Mouse (Mus musculus): ENCODE measurements around the gene Grik4. TPM values are rescaled to one million over a fixed set of nuclear protein-coding genes. Genes with fewer than 3 reads are reported as not detected.

Gene Grik4
- total RNA-seq, 1 experiment: 0.22 TPM

GRCm38 (mm10) chr9:42702231-42703132 lies 241.8 kb downstream of the Grik4 start:
- Histone ChIP-seq H3K4me3 (ENCODE audit: insufficient read depth in 1 of 2, low read depth in 1 of 2, low read length in 2 of 2, poor library complexity in 1 of 2, severe bottlenecking in 1 of 2) (no peak overlapping the region), H3K9ac (ENCODE audit: insufficient read depth, low read depth, low read length, poor library complexity, severe bottlenecking) (no peak overlapping the region), H3K36me3 (ENCODE audit: control insufficient read depth, insufficient read depth, low read length, poor library complexity, severe bottlenecking) (no peaks in the 10 kb centered on the region), H3K4me1 (ENCODE audit: control insufficient read depth in 2 of 2, insufficient read depth in 2 of 2, low read length in 2 of 2, poor library complexity in 1 of 2) (no peaks in the 10 kb centered on the region), H3K9me3 (ENCODE audit: control insufficient read depth, insufficient read depth, low read depth, low read length) (no peaks in the 10 kb centered on the region), H3K27ac (ENCODE audit: insufficient read depth, low read depth, low read length, poor library complexity, severe bottlenecking) (no peak overlapping the region)
- no peak for DNase-seq (ENCODE audit: low read depth, low spot score)
- no peak for TF ChIP-seq MAFK (IDR thresholded peaks at IDR 0.05; ENCODE audit: insufficient read depth, low read depth, low read length)
- in situ Hi-C loops (cut with MboI; ENCODE audit: low sequenced_read_pairs in 2 of 2, unreplicated experiment in 2 of 2): no loop called here

DNA sequence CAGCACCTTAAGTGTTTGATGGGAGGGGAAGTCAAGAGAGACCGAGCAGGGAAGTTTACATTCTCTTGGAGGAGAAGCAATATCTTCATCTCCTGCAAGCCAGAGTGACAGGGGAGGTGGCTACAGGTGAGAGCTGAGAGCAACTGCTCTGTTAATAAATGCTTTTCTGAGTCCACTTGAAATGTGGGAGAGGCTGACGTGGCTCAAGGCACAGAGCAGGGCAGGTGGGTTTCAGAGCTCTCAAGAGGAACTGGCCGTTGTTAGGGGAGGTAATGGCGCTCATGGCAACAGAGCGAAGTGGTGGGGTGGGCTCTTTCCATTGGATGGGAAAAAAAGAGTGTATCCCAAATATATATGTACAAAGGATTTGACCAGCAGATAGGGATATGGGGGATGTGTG lies 242.6 kb downstream of the Grik4 start:
- TF ChIP-seq ZNF384 (IDR thresholded peaks at IDR 0.05; ENCODE audit: low read depth, low read length) (no peak), ZC3H11A (IDR thresholded peaks at IDR 0.05; ENCODE audit: borderline replicate concordance, low read depth, low read length) (no peak), MAFK (IDR thresholded peaks at IDR 0.05; ENCODE audit: insufficient read depth, low read depth, low read length) (no peak), CHD2 (IDR thresholded peaks at IDR 0.05; ENCODE audit: low read depth, low read length) (no peak), HCFC1 (IDR thresholded peaks at IDR 0.05; ENCODE audit: borderline replicate concordance, insufficient read depth, low read length) (no peak)
- in situ Hi-C loops (cut with MboI; ENCODE audit: low sequenced_read_pairs in 2 of 2, unreplicated experiment in 2 of 2): no loop called here
- no peak overlapping the region for H3K4me3 ChIP-seq (ENCODE audit: insufficient read depth in 1 of 2, low read depth in 1 of 2, low read length in 2 of 2, poor library complexity in 1 of 2, severe bottlenecking in 1 of 2)
- no peak overlapping the region for H3K9ac ChIP-seq (ENCODE audit: insufficient read depth, low read depth, low read length, poor library complexity, severe bottlenecking)
- no peaks in the 10 kb centered on the region for H3K4me1 ChIP-seq (ENCODE audit: control insufficient read depth in 2 of 2, insufficient read depth in 2 of 2, low read length in 2 of 2, poor library complexity in 1 of 2)
- H3K36me3 ChIP-seq (ENCODE audit: control insufficient read depth, insufficient read depth, low read length, poor library complexity, severe bottlenecking): no peaks in the 10 kb centered on the region
- DNase-seq (ENCODE audit: low read depth, low spot score): no peak
- H3K27ac ChIP-seq (ENCODE audit: insufficient read depth, low read depth, low read length, poor library complexity, severe bottlenecking): no peak overlapping the region
- no peaks in the 10 kb centered on the region for H3K9me3 ChIP-seq (ENCODE audit: control insufficient read depth, insufficient read depth, low read depth, low read length)

GRCm38 (mm10) chr9:42693024-42693423 lies 251.3 kb downstream of the Grik4 start:
- DNase-seq (ENCODE audit: low read depth, low spot score): no peak
- TF ChIP-seq ZNF384 (IDR thresholded peaks at IDR 0.05; ENCODE audit: low read depth, low read length) (no peak), MAFK (IDR thresholded peaks at IDR 0.05; ENCODE audit: insufficient read depth, low read depth, low read length) (no peak), CHD2 (IDR thresholded peaks at IDR 0.05; ENCODE audit: low read depth, low read length) (no peak), HCFC1 (IDR thresholded peaks at IDR 0.05; ENCODE audit: borderline replicate concordance, insufficient read depth, low read length) (no peak), ZC3H11A (IDR thresholded peaks at IDR 0.05; ENCODE audit: borderline replicate concordance, low read depth, low read length) (no peak)
- Histone ChIP-seq H3K4me1 (ENCODE audit: control insufficient read depth in 2 of 2, insufficient read depth in 2 of 2, low read length in 2 of 2, poor library complexity in 1 of 2) (no peaks in the 10 kb centered on the region; a peak in 1 of 4 replicates), H3K27ac (ENCODE audit: insufficient read depth, low read depth, low read length, poor library complexity, severe bottlenecking) (no peak overlapping the region), H3K9me3 (ENCODE audit: control insufficient read depth, insufficient read depth, low read depth, low read length) (no peaks in the 10 kb centered on the region), H3K4me3 (ENCODE audit: insufficient read depth in 1 of 2, low read depth in 1 of 2, low read length in 2 of 2, poor library complexity in 1 of 2, severe bottlenecking in 1 of 2) (no peak overlapping the region), H3K36me3 (ENCODE audit: control insufficient read depth, insufficient read depth, low read length, poor library complexity, severe bottlenecking) (no peaks in the 10 kb centered on the region), H3K9ac (ENCODE audit: insufficient read depth, low read depth, low read length, poor library complexity, severe bottlenecking) (no peak overlapping the region)
- in situ Hi-C loops (cut with MboI; ENCODE audit: low sequenced_read_pairs in 2 of 2, unreplicated experiment in 2 of 2): no loop called here

- Histone ChIP-seq H3K27ac (ENCODE audit: insufficient read depth, low read depth, low read length, poor library complexity, severe bottlenecking) (no peak overlapping the region), H3K4me3 (ENCODE audit: insufficient read depth in 1 of 2, low read depth in 1 of 2, low read length in 2 of 2, poor library complexity in 1 of 2, severe bottlenecking in 1 of 2) (no peak overlapping the region), H3K36me3 (ENCODE audit: control insufficient read depth, insufficient read depth, low read length, poor library complexity, severe bottlenecking) (no peaks in the 10 kb centered on the region), H3K4me1 (ENCODE audit: control insufficient read depth in 2 of 2, insufficient read depth in 2 of 2, low read length in 2 of 2, poor library complexity in 1 of 2) (no peaks in the 10 kb centered on the region), H3K9ac (ENCODE audit: insufficient read depth, low read depth, low read length, poor library complexity, severe bottlenecking) (no peak overlapping the region), H3K9me3 (ENCODE audit: control insufficient read depth, insufficient read depth, low read depth, low read length) (no peaks in the 10 kb centered on the region)
- TF ChIP-seq HCFC1 (IDR thresholded peaks at IDR 0.05; ENCODE audit: borderline replicate concordance, insufficient read depth, low read length): no peak
- TF ChIP-seq CHD2 (IDR thresholded peaks at IDR 0.05; ENCODE audit: low read depth, low read length): no peak
- TF ChIP-seq ZNF384 (IDR thresholded peaks at IDR 0.05; ENCODE audit: low read depth, low read length): no peak
- peak; percentile 72; the same call in 1 of the 2 replicates for TF ChIP-seq ZC3H11A (IDR thresholded peaks at IDR 0.05; ENCODE audit: borderline replicate concordance, low read depth, low read length)
- in situ Hi-C loops (cut with MboI; ENCODE audit: low sequenced_read_pairs in 2 of 2, unreplicated experiment in 2 of 2): no loop called here
- peak; percentile 44 for DNase-seq (ENCODE audit: low read depth, low spot score)
Observed at GRCm38 (mm10) chr9:42688143-42688542, 256.1 kb downstream of the Grik4 start.
